Mouse (Mus musculus) heart, embryonic 15.5 days (tissue): Measurements from ENCODE around the gene Borcs6. TPM values are rescaled to one million over a fixed set of nuclear protein-coding genes. Genes with fewer than 3 reads are reported as not detected.

Source experiments
- ATAC-seq: fragments of 200-750 bp; cut with Nextera tagmentation; replicated peaks from 2 replicates; pipeline ENCODE4 v1.8.0; 2017; ENCODE audit warnings: low read depth, moderate TSS enrichment; ENCODE audit not compliant: insufficient number of reproducible peaks, insufficient read depth, low FRiP score
- H3K27ac ChIP-seq: fragments of 300-500 bp; sonication (generic); 2 replicates; pipeline ENCODE4 v1.5.1; 2015; ENCODE audit warnings: mild to moderate bottlenecking, inconsistent platforms
- H3K27me3 ChIP-seq: fragments of 300-500 bp; sonication (generic); 2 replicates; pipeline ENCODE4 v1.6.1; 2015; ENCODE audit warnings: inconsistent platforms
- H3K36me3 ChIP-seq: fragments of 300-500 bp; sonication (generic); 2 replicates; pipeline ENCODE4 v1.6.1; 2015; ENCODE audit warnings: mild to moderate bottlenecking, inconsistent platforms
- H3K4me1 ChIP-seq: fragments of 300-500 bp; sonication (generic); replicated peaks from 2 replicates; pipeline ENCODE4 v1.6.1; 2015; ENCODE audit warnings: inconsistent platforms
- H3K4me2 ChIP-seq: fragments of 300-500 bp; sonication (generic); 2 replicates; pipeline ENCODE4 v1.6.1; 2015; ENCODE audit warnings: inconsistent platforms, mild to moderate bottlenecking, moderate library complexity
- H3K4me3 ChIP-seq: fragments of 300-500 bp; sonication (generic); 2 replicates; pipeline ENCODE4 v1.5.1; 2015; ENCODE audit warnings: mild to moderate bottlenecking, inconsistent platforms
- H3K9ac ChIP-seq: fragments of 300-500 bp; sonication (generic); 2 replicates; pipeline ENCODE4 v1.6.1; 2015; ENCODE audit warnings: mild to moderate bottlenecking, inconsistent platforms
- H3K9me3 ChIP-seq: fragments of 300-500 bp; sonication (generic); replicated peaks from 2 replicates; pipeline ENCODE4 v1.6.1; 2016; ENCODE audit warnings: inconsistent platforms
- WGBS: fragments of 180-500 bp; shearing (Covaris S2); methylation state at CpG from one replicate; pipeline ENCODE4 v1.1.7; 2015; ENCODE audit warnings: mixed read lengths; 5-methylcytosine and 5-hydroxymethylcytosine counted together
- polyA plus RNA-seq: library from polyadenylated mRNA; unstranded; fragments of >200 nt; fragmentation: Nextera tagmentation; extraction: Ambion mirVana; gene quantifications from 2 replicates; pipeline ENCODE4 v1.2.1, GENCODE M21; 2015

Borcs6 gene
- polyA plus RNA-seq, 1 experiment from 2014 or later = 10.5 TPM

DNA sequence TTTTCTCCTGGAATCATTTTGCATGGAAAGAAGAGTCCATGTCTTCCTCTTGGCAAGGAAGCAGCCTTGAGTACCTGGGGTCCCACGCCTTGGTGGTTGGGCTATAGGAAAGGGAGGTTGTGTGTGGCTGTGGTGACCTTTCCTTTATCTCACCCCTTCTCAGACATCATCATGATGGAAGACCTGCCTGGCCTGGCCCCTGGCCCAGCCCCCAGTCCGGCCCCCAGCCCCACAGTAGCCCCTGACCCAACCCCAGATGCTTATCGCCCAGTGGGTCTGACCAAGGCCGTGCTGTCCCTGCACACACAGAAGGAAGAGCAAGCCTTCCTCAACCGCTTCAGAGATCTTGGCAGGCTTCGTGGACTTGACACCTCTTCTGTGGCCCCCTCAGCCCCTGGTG, 45.7 kb downstream of the Borcs6 start:
- Histone ChIP-seq H3K36me3 (peaks cover 94% of the 10 kb centered on the region), H3K27me3 (no peaks in the 10 kb centered on the region), H3K9ac (no peak overlapping the region), H3K4me3 (no peak overlapping the region), H3K4me2 (no peak overlapping the region), H3K27ac (no peak overlapping the region), H3K4me1 (peaks cover 21% of the 10 kb centered on the region), H3K9me3 (no peaks in the 10 kb centered on the region)
- WGBS = 86% methylated on average over 6 of the region's 6 CpGs
- no peak for ATAC-seq

DNA sequence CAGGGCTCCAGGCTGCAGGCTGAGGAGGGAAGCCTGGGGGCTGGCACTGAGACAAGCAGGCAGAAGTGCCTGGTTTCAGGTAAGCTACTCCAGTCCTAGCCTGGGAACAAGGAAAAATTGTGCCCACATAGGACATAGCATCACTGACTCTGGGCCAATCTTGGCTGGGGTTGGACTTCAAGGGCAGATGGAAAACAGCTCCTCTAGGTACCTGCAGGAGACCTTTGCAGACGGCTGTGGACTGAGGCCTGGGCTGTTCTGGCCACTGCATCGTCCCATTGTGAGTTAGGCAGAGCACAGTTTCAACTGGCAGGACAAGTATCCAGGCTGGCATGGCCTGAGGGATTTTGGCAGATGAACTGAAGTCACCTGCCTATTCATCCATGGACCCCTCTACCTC, 46.3 kb downstream of the Borcs6 start:
- WGBS = 84% methylated on average over 2 of the region's 2 CpGs
- Histone ChIP-seq H3K4me1 (peaks cover 20% of the 10 kb centered on the region), H3K4me3 (no peak overlapping the region), H3K27ac (no peak overlapping the region), H3K4me2 (no peak overlapping the region), H3K9me3 (no peaks in the 10 kb centered on the region), H3K27me3 (no peaks in the 10 kb centered on the region), H3K36me3 (peaks cover 88% of the 10 kb centered on the region), H3K9ac (no peak overlapping the region)
- ATAC-seq = no peak

DNA sequence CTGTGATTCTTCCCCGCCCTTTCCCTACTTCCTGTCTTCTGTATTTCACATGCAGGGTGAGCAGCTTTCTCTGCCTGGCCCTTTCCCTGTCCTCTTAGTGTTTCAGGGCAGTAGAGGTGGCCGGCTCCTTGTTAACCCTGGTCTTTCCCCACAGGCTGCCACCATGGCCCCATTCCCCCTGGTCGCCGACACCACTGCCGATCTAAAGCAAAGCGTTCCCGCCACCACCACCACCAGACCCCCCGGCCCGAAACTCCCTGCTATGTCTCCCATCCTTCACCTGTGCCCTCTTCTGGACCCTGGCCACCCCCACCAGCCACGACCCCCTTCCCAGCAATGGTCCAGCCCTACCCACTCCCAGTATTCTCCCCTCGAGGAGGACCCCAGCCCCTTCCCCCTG, 46.8 kb downstream of the Borcs6 start:
- WGBS = 89% methylated on average over 11 of the region's 11 CpGs
- Histone ChIP-seq H3K27ac (no peak overlapping the region), H3K27me3 (no peaks in the 10 kb centered on the region), H3K4me1 (peaks cover 19% of the 10 kb centered on the region), H3K4me3 (no peak overlapping the region), H3K9me3 (no peaks in the 10 kb centered on the region), H3K36me3 (peaks cover 83% of the 10 kb centered on the region), H3K9ac (no peak overlapping the region), H3K4me2 (no peak overlapping the region)
- ATAC-seq = no peak

DNA sequence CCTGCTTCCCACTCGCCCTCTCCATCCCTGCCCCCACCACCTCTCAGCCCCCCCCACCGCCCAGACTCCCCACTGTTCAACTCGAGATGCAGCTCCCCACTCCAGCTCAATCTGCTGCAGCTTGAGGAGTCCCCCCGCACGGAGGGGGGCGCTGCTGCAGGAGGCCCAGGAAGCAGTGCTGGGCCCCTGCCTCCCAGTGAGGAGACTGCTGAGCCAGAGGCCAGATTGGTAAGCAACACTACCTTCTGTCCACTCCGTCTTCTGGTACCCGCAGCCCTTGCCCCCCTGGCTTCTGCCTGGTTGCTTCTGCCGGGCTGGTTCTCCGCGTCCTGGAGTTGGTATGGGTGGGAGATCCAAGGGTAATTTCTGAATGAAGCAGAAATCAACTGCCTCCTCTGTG, 47.3 kb downstream of the Borcs6 start:
- no peaks in the 10 kb centered on the region for H3K27me3 ChIP-seq
- H3K4me3 ChIP-seq = no peak overlapping the region
- H3K27ac ChIP-seq = no peak overlapping the region
- H3K9ac ChIP-seq = no peak overlapping the region
- H3K9me3 ChIP-seq = no peaks in the 10 kb centered on the region
- no peak for ATAC-seq
- H3K4me2 ChIP-seq = no peak overlapping the region
- H3K4me1 ChIP-seq = peaks cover 24% of the 10 kb centered on the region
- H3K36me3 ChIP-seq = peaks cover 78% of the 10 kb centered on the region
- WGBS = 89% methylated on average over 11 of the region's 11 CpGs

DNA sequence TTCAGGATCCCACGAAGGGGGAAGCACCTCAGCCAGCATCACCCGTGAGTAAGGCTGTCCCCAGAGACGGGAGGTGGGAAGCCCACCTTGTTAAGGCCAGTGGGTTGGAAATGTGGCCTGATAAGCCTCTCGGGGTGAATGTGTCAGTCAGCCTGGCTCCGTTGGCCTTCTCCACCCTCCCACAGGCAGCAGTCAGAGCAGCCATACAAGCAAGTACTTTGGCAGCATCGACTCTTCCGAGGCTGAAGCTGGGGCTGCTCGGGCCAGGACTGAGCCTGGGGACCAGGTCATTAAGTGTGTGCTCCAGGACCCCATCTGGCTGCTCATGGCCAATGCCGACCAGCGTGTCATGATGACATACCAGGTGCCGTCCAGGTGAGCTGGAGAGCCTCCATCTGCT, 48.2 kb downstream of the Borcs6 start:
- Histone ChIP-seq H3K9ac (no peak overlapping the region), H3K9me3 (no peaks in the 10 kb centered on the region), H3K4me2 (no peak overlapping the region), H3K36me3 (peaks cover 70% of the 10 kb centered on the region), H3K27me3 (no peaks in the 10 kb centered on the region), H3K4me3 (no peak overlapping the region), H3K4me1 (peaks cover 30% of the 10 kb centered on the region), H3K27ac (no peak overlapping the region)
- WGBS = 84% methylated on average over 11 of the region's 11 CpGs
- no peak for ATAC-seq

DNA sequence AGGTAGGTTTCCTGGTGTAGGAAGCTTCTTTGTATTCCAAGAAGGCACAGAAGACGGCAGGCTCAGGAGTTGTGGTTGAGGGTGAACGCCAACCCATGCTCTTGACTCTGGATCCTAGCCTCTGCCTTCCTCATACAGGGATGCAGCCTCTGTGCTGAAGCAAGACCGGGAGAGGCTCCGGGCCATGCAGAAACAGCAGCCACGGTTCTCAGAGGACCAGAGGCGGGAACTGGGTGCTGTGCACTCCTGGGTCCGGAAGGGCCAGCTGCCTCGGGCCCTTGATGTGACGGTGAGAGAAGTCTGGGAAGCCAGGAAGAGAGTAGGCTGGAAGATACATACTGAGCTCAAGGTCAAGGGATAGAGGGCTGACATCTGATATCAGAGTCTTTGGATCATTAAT, 48.7 kb downstream of the Borcs6 start:
- Histone ChIP-seq H3K27me3 (no peaks in the 10 kb centered on the region), H3K9me3 (no peaks in the 10 kb centered on the region), H3K4me2 (no peak overlapping the region), H3K4me1 (peaks cover 30% of the 10 kb centered on the region), H3K27ac (no peak overlapping the region), H3K9ac (no peak overlapping the region), H3K4me3 (no peak overlapping the region), H3K36me3 (peaks cover 64% of the 10 kb centered on the region)
- 91% methylated on average over 9 of the region's 9 CpGs for WGBS
- no peak for ATAC-seq

DNA sequence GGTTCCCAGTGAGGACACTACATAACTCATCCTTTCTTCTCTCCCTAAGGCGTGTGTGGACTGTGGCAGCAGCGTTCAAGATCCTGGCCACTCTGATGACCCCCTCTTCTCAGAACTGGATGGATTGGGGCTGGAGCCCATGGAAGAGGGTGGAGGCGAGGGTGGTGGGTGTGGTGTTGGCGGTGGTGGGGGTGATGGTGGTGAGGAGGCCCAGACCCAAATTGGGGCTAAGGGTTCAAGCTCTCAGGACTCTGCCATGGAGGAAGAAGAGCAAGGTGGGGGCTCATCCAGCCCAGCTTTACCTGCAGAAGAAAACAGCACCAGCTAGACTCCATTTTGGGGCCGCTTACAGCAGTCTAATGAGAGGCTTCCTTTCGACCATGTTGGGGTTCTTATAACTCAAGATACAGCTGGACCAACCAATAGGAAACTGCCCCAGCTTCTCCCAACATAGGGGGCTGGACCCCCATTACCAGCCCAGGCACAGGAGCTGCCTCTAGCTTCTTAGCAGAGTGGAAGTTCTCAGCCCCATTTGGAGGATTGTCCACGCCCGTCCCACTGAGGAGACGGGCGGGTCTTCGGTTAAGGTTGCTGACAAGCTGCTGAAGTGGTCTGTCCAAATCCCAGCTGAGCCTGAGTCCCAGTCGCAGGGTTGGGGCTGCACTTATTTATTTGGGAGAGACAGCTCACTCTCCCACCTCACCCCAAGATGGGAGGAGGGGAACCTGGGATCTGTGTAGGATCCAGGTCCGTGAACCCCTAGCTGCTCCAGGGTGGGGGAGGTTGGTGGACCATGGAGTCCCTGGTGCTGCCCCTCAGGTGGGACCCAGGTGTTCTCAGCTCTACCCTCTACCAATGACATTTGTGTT, 49.7 kb downstream of the Borcs6 start:
- ATAC-seq = no peak
- Histone ChIP-seq H3K27me3 (no peaks in the 10 kb centered on the region), H3K4me3 (no peak overlapping the region), H3K36me3 (peaks cover 54% of the 10 kb centered on the region), H3K9me3 (no peaks in the 10 kb centered on the region), H3K4me2 (no peak overlapping the region), H3K4me1 (peaks cover 30% of the 10 kb centered on the region), H3K27ac (no peak overlapping the region), H3K9ac (no peak overlapping the region)
- 81% methylated on average over 13 of the region's 13 CpGs for WGBS

DNA sequence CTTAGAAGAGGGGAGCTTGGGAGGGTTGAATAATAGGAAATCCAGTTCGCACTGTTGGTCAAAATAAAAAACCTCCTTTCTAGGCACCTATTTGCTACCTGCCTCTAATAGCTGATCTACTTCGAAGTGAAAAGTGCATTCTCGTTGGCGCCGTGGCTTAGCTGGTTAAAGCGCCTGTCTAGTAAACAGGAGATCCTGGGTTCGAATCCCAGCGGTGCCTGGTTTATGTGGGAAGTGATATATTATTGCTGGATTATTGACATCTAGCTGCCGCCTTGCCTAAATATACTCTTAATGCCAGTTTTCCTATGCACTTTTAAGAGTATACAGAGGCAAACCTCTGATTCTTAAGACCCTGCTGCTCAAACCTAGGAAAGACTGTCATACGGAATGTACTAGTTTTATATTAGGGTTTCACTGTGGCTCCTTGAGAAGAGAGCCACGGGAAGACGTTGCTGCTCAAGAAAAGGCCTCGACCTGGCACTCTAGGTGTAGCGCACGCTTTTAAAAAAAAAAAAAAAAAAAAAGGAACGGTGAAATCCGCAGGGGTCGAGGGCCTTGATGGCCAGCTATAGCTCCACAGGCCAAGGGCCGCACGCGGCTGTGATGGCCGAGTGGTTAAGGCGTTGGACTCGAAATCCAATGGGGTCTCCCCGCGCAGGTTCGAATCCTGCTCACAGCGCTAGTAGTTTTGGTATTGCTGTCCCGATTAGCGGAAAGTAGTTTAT, 51.0 kb downstream of the Borcs6 start:
- WGBS = 2% methylated on average over 30 of the region's 30 CpGs
- H3K9me3 ChIP-seq = no peaks in the 10 kb centered on the region
- H3K27ac ChIP-seq = peak overlapping the region; percentile 74
- ATAC-seq = 0 out of 2 replicates have a peak, but pooled peaks have one; percentile 33
- peaks cover 30% of the 10 kb centered on the region for H3K4me1 ChIP-seq
- H3K4me2 ChIP-seq = peak overlapping the region; percentile 68
- peak overlapping the region; percentile 52 for H3K9ac ChIP-seq
- no peaks in the 10 kb centered on the region for H3K27me3 ChIP-seq
- H3K36me3 ChIP-seq = peaks cover 42% of the 10 kb centered on the region
- peak overlapping the region; percentile 58 for H3K4me3 ChIP-seq

Other genes with a start within 250 kb of the Borcs6 start
- 65.5 and 69.3 TPM in 2 replicates for gene Ndel1, start 187.9 kb upstream of the Borcs6 start, polyA plus RNA-seq
- gene Rnf222, start 171.2 kb upstream of the Borcs6 start, polyA plus RNA-seq = 0.05 and 0.19 TPM in 2 replicates
- 507 and 557 TPM in 2 replicates for gene Rpl26, start 158.1 kb upstream of the Borcs6 start, polyA plus RNA-seq
- not detected in 2 replicates for gene Odf4, start 132.6 kb upstream of the Borcs6 start, polyA plus RNA-seq
- gene Arhgef15, start 102.2 kb upstream of the Borcs6 start, polyA plus RNA-seq = 10.8 and 12.7 TPM in 2 replicates
- gene Slc25a35, start 91.6 kb upstream of the Borcs6 start, polyA plus RNA-seq = 2.0 and 2.2 TPM in 2 replicates
- 67.4 and 78.4 TPM in 2 replicates for gene Rangrf, start 84.5 kb upstream of the Borcs6 start, polyA plus RNA-seq
- 14.9 and 18.7 TPM in 2 replicates for gene Pfas, start 51.3 kb upstream of the Borcs6 start, polyA plus RNA-seq
- gene Ctc1, start 43.8 kb upstream of the Borcs6 start, polyA plus RNA-seq = 38.3 and 47.5 TPM in 2 replicates
- gene Aurkb, start 14.1 kb upstream of the Borcs6 start, polyA plus RNA-seq = 64.3 and 92.4 TPM in 2 replicates
- gene Tmem107, start 11.1 kb downstream of the Borcs6 start, polyA plus RNA-seq = 37.0 and 40.9 TPM in 2 replicates
- gene Vamp2, start 28.8 kb downstream of the Borcs6 start, polyA plus RNA-seq = 82.2 and 96.4 TPM in 2 replicates
- gene Per1, start 35.5 kb downstream of the Borcs6 start, polyA plus RNA-seq = 16.1 and 25.2 TPM in 2 replicates
- gene Hes7, start 60.7 kb downstream of the Borcs6 start, polyA plus RNA-seq = 0.52 and 0.57 TPM in 2 replicates
- gene 9130213A22Rik, start 62.9 kb downstream of the Borcs6 start, polyA plus RNA-seq = 0.51 and 0.60 TPM in 2 replicates
- 0.18 and 0.37 TPM in 2 replicates for gene Aloxe3, start 66.2 kb downstream of the Borcs6 start, polyA plus RNA-seq
- gene Alox12b, start 97.3 kb downstream of the Borcs6 start, polyA plus RNA-seq = 0.05 TPM in 2 replicates
- gene Alox8, start 138.1 kb downstream of the Borcs6 start, polyA plus RNA-seq = 1.9 and 2.1 TPM in 2 replicates
- gene Gucy2e, start 177.3 kb downstream of the Borcs6 start, polyA plus RNA-seq = 0.08 and 0.13 TPM in 2 replicates